Comparison of ENCODE assay signal across 28 mouse cellular contexts in genomic region chr2:106008415-106008814, GRCm38 (mm10).
"Had no signal": no experiment of that assay in that cellular context is flagged by ENCODE, and none has a peak within 500 bp of the region (broad histone marks: within the 10 kb centered on the region; RNA-seq: fewer than 3 reads in every experiment).

No protein-coding gene starts in this region.

- H3K4me1 ChIP-seq: limb, embryonic 10.5 days; limb, embryonic 12.5 days; limb, embryonic 13.5 days; limb, embryonic 15.5 days; liver, embryonic 13.5 days; lung, embryonic 15.5 days; megakaryocyte, embryonic 14.5 days; midbrain, embryonic 12.5 days; midbrain, embryonic 13.5 days; midbrain, embryonic 15.5 days; neural tube, embryonic 12.5 days had no signal

- H3K27me3 ChIP-seq: limb, embryonic 12.5 days; limb, embryonic 13.5 days; limb, embryonic 15.5 days; liver, embryonic 13.5 days; liver, embryonic 15.5 days; lung, embryonic 15.5 days; megakaryocyte, embryonic 14.5 days; neural tube, embryonic 12.5 days had no signal

- H3K4me3 ChIP-seq: limb, embryonic 10.5 days; limb, embryonic 12.5 days; limb, embryonic 13.5 days; limb, embryonic 15.5 days; liver, embryonic 12.5 days; liver, embryonic 13.5 days; liver, embryonic 15.5 days; lung, embryonic 15.5 days; megakaryocyte, embryonic 14.5 days; midbrain, embryonic 10.5 days; midbrain, embryonic 12.5 days; midbrain, embryonic 13.5 days; midbrain, embryonic 15.5 days; myocyte; neural tube, embryonic 12.5 days had no signal

- H3K9me3 ChIP-seq: limb, embryonic 10.5 days; limb, embryonic 12.5 days; limb, embryonic 13.5 days; limb, embryonic 15.5 days; liver, embryonic 12.5 days; liver, embryonic 13.5 days; liver, embryonic 15.5 days; lung, embryonic 15.5 days; megakaryocyte, embryonic 14.5 days; midbrain, embryonic 10.5 days; midbrain, embryonic 12.5 days; midbrain, embryonic 13.5 days; midbrain, embryonic 15.5 days; neural tube, embryonic 12.5 days had no signal

- H3K36me3 ChIP-seq: limb, embryonic 10.5 days; limb, embryonic 12.5 days; limb, embryonic 13.5 days; limb, embryonic 15.5 days; liver, embryonic 12.5 days; liver, embryonic 13.5 days; liver, embryonic 15.5 days; lung, embryonic 15.5 days; midbrain, embryonic 10.5 days; midbrain, embryonic 12.5 days; midbrain, embryonic 13.5 days; midbrain, embryonic 15.5 days; neural tube, embryonic 12.5 days had no signal

- H3K27ac ChIP-seq: limb, embryonic 10.5 days; limb, embryonic 12.5 days; limb, embryonic 13.5 days; limb, embryonic 15.5 days; liver, embryonic 12.5 days; liver, embryonic 13.5 days; liver, embryonic 14.5 days; liver, embryonic 15.5 days; lung, embryonic 15.5 days; macrophage; midbrain, embryonic 10.5 days; midbrain, embryonic 12.5 days; midbrain, embryonic 13.5 days; midbrain, embryonic 15.5 days; neural tube, embryonic 12.5 days had no signal

- H3K9ac ChIP-seq: limb, embryonic 12.5 days; limb, embryonic 13.5 days; limb, embryonic 15.5 days; liver, embryonic 12.5 days; liver, embryonic 13.5 days; liver, embryonic 14.5 days; liver, embryonic 15.5 days; liver, postnatal 0 days; lung, embryonic 14.5 days; lung, embryonic 15.5 days; midbrain, embryonic 12.5 days; midbrain, embryonic 13.5 days; midbrain, embryonic 15.5 days; neural tube, embryonic 12.5 days had no signal

- DNase-seq: left cerebral cortex, postnatal 4 days; liver; liver, embryonic 13.5 days; liver, postnatal 0 days; lung, adult 18-20 months; lung, adult 2 months; lung, embryonic 14.5 days; lung, postnatal 10 days; lung, postnatal 14 days; lung, postnatal 36 days; lung, postnatal 4 days; midbrain, embryonic 14.5 days had no signal
